Mouse (Mus musculus) midbrain, postnatal 0 days (tissue): ENCODE results near the gene Ybx1. TPM values are rescaled to one million over a fixed set of nuclear protein-coding genes. Genes with fewer than 3 reads are reported as not detected.
A peak's percentile ranks its signal among the peaks of the same experiment; 100 is the strongest.

Experiments used
- ATAC-seq: fragments of 200-750 bp; cut with Nextera tagmentation; 2 replicates; pipeline ENCODE4 v1.8.0; 2017; ENCODE audit warnings: moderate number of reproducible peaks, mild to moderate bottlenecking, moderate TSS enrichment, moderate library complexity; ENCODE audit not compliant: low FRiP score
- DNase-seq: peaks from one replicate; pipeline ENCODE4 v3.0.0-alpha.2; 2015; ENCODE audit warnings: low spot score
- H3K27ac ChIP-seq: fragments of 300-500 bp; sonication (generic); 2 replicates; pipeline ENCODE4 v1.5.1; 2014; ENCODE audit warnings: low read depth, mild to moderate bottlenecking, low read length, mixed read lengths
- H3K27me3 ChIP-seq: fragments of 300-500 bp; sonication (generic); 2 replicates; pipeline ENCODE4 v1.6.1; 2014; ENCODE audit warnings: low read length, control low read depth, mixed read lengths; ENCODE audit not compliant: insufficient read depth
- H3K36me3 ChIP-seq: fragments of 300-500 bp; sonication (generic); 2 replicates; pipeline ENCODE4 v1.6.1; 2014; ENCODE audit warnings: low read length, control low read depth, mixed read lengths; ENCODE audit not compliant: insufficient read depth
- H3K4me1 ChIP-seq: fragments of 300-500 bp; sonication (generic); 2 replicates; pipeline ENCODE4 v1.6.1; 2014; ENCODE audit warnings: mild to moderate bottlenecking, control low read depth, antibody characterized with exemption, low read length, mixed read lengths; ENCODE audit not compliant: insufficient read depth
- H3K4me2 ChIP-seq: fragments of 300-500 bp; sonication (generic); 2 replicates; pipeline ENCODE4 v1.6.1; 2014; ENCODE audit warnings: low read depth, mild to moderate bottlenecking, low read length, mixed read lengths; ENCODE audit not compliant: poor library complexity, severe bottlenecking
- H3K4me3 ChIP-seq: fragments of 300-500 bp; sonication (generic); 2 replicates; pipeline ENCODE4 v1.5.1; 2014; ENCODE audit warnings: low read depth, mild to moderate bottlenecking, low read length, moderate library complexity
- H3K9ac ChIP-seq: fragments of 300-500 bp; sonication (generic); replicated peaks from 2 replicates; pipeline ENCODE4 v1.6.1; 2014; ENCODE audit warnings: mild to moderate bottlenecking, low read length, moderate library complexity, mixed read lengths; ENCODE audit not compliant: poor library complexity, severe bottlenecking
- H3K9me3 ChIP-seq: fragments of 300-500 bp; sonication (generic); 2 replicates; pipeline ENCODE4 v1.6.1; 2016; ENCODE audit warnings: low read length, control low read depth
- CTCF ChIP-seq: IDR thresholded peaks from 2 replicates; pipeline ENCODE4 v1.5.1; 2016; ENCODE audit warnings: antibody characterized with exemption, mild to moderate bottlenecking
- WGBS: fragments of 180-500 bp; shearing (Covaris S2); extraction: QIAGEN DNeasy Blood & Tissue Kit; methylation state at CpG from one replicate; pipeline ENCODE4 v1.1.7; 2014; 5-methylcytosine and 5-hydroxymethylcytosine counted together
- polyA plus RNA-seq: library from polyadenylated mRNA; unstranded; fragments of >200 nt; fragmentation: Nextera tagmentation; extraction: Ambion mirVana; gene quantifications from 2 replicates; pipeline ENCODE4 v1.2.1, GENCODE M21; 2015
- total RNA-seq: library from RNA; depleted of rRNA; stranded (reverse); fragments of >200 nt; gene quantifications from 2 replicates; pipeline ENCODE4 v1.2.3, GENCODE M21; 2014; rRNA removed

Gene Ybx1
- total and polyA plus RNA-seq, 2 experiments from 2014 or later, result 678 to 1,006 TPM

GRCm38 (mm10) chr4:119238661-119239060 is 55.7 kb downstream of the Ybx1 start:
- H3K9ac ChIP-seq, result no peak overlapping the region
- H3K4me3 ChIP-seq, result no peak overlapping the region
- H3K4me1 ChIP-seq, result peaks cover 8% of the 10 kb centered on the region; the same call in 1 of the 2 replicates
- H3K9me3 ChIP-seq, result no peaks in the 10 kb centered on the region
- WGBS, result 80% methylated on average over 3 of the region's 3 CpGs
- ATAC-seq, result no peak
- no peak for TF ChIP-seq CTCF
- DNase-seq, result no peak
- no peak overlapping the region for H3K27ac ChIP-seq
- H3K27me3 ChIP-seq, result no peaks in the 10 kb centered on the region
- no peak overlapping the region for H3K4me2 ChIP-seq
- peaks cover 36% of the 10 kb centered on the region for H3K36me3 ChIP-seq

GRCm38 (mm10) chr4:119234348-119234747 is 60.1 kb downstream of the Ybx1 start:
- 0 out of 2 replicates have a peak, but pooled peaks have one; percentile 7 for TF ChIP-seq CTCF
- 89% methylated on average over 3 of the region's 3 CpGs for WGBS
- Histone ChIP-seq H3K27ac (no peak overlapping the region), H3K9me3 (no peaks in the 10 kb centered on the region), H3K27me3 (no peaks in the 10 kb centered on the region), H3K4me2 (peak overlapping the region; percentile 86), H3K4me1 (peaks cover 8% of the 10 kb centered on the region; the same call in 1 of the 2 replicates), H3K4me3 (peak overlapping the region; percentile 91), H3K9ac (no peak overlapping the region), H3K36me3 (peaks cover 13% of the 10 kb centered on the region)
- DNase-seq, result no peak
- no peak for ATAC-seq

- Histone ChIP-seq H3K27me3 (no peaks in the 10 kb centered on the region), H3K4me2 (peak overlapping the region; percentile 86), H3K36me3 (peaks cover 13% of the 10 kb centered on the region), H3K27ac (peak overlapping the region; percentile 57), H3K4me3 (peak overlapping the region; percentile 91), H3K9ac (peak overlapping the region; percentile 74), H3K4me1 (peaks cover 8% of the 10 kb centered on the region; the same call in 1 of the 2 replicates), H3K9me3 (no peaks in the 10 kb centered on the region)
- TF ChIP-seq CTCF, result peak; percentile 62
- WGBS, result under 1% methylated on average over 28 of the region's 36 CpGs
- ATAC-seq (peak; percentile 6), DNase-seq (peak; percentile 79)
Measured at GRCm38 (mm10) chr4:119233256-119233901, 61.0 kb downstream of the Ybx1 start.

- Histone ChIP-seq H3K27ac (peak within 1 kb of the TSS; percentile 57), H3K36me3 (peaks cover 11% of the 10 kb centered on the region), H3K4me2 (peak within 1 kb of the TSS; percentile 86), H3K4me3 (peak within 1 kb of the TSS; percentile 91), H3K27me3 (no peaks in the 10 kb centered on the region), H3K9me3 (no peaks in the 10 kb centered on the region), H3K4me1 (peaks cover 8% of the 10 kb centered on the region; the same call in 1 of the 2 replicates), H3K9ac (peak within 1 kb of the TSS; percentile 74)
- WGBS, result under 1% methylated on average over 41 of the region's 71 CpGs
- TF ChIP-seq CTCF, result no peak
- ATAC-seq (peak; percentile 96), DNase-seq (peak; percentile 99)
Measured at GRCm38 (mm10) chr4:119232410-119233255, 61.8 kb downstream of the Ybx1 start, which contains the start of the genes AU022252 and P3h1. AU022252 (minus strand) TSS chr4:119232712. P3h1 (plus strand) TSS chr4:119232915.

Other genes with a start within 250 kb of the Ybx1 start
- gene Slc2a1, start 185.9 kb downstream of the Ybx1 start, total RNA-seq, result 85.1 and 104 TPM in 2 replicates
- 43.1 and 46.4 TPM in 2 replicates for gene Slc2a1, start 185.9 kb downstream of the Ybx1 start, polyA plus RNA-seq
- gene Zfp691, start 120.4 kb downstream of the Ybx1 start, total RNA-seq, result 2.3 and 4.1 TPM in 2 replicates
- 2.5 and 3.3 TPM in 2 replicates for gene Zfp691, start 120.4 kb downstream of the Ybx1 start, polyA plus RNA-seq
- 0.33 and 2.5 TPM in 2 replicates for gene Ermap, start 104.6 kb downstream of the Ybx1 start, total RNA-seq
- gene Ermap, start 104.6 kb downstream of the Ybx1 start, polyA plus RNA-seq, result 0.31 and 0.93 TPM in 2 replicates
- 66.3 and 83.1 TPM in 2 replicates for gene Svbp, start 99.3 kb downstream of the Ybx1 start, total RNA-seq
- gene Svbp, start 99.3 kb downstream of the Ybx1 start, polyA plus RNA-seq, result 196 and 200 TPM in 2 replicates
- 0.11 TPM in 1 of 2 replicates, not detected in the other for gene Tmem269, start 76.4 kb downstream of the Ybx1 start, total RNA-seq
- 0.43 and 0.83 TPM in 2 replicates for gene Tmem269, start 76.4 kb downstream of the Ybx1 start, polyA plus RNA-seq
- gene AU022252, start 61.9 kb downstream of the Ybx1 start, total RNA-seq, result 13.6 and 30.0 TPM in 2 replicates
- 20.1 and 22.1 TPM in 2 replicates for gene AU022252, start 61.9 kb downstream of the Ybx1 start, polyA plus RNA-seq
- 14.9 and 15.0 TPM in 2 replicates for gene P3h1, start 61.7 kb downstream of the Ybx1 start, total RNA-seq
- gene P3h1, start 61.7 kb downstream of the Ybx1 start, polyA plus RNA-seq, result 9.8 and 10.2 TPM in 2 replicates
- 2.7 and 4.5 TPM in 2 replicates for gene Cldn19, start 39.2 kb downstream of the Ybx1 start, total RNA-seq
- gene Cldn19, start 39.2 kb downstream of the Ybx1 start, polyA plus RNA-seq, result 0.75 and 0.77 TPM in 2 replicates
- gene Ppih, start 25.9 kb upstream of the Ybx1 start, total RNA-seq, result 22.8 and 30.3 TPM in 2 replicates
- gene Ppih, start 25.9 kb upstream of the Ybx1 start, polyA plus RNA-seq, result 42.7 and 44.3 TPM in 2 replicates
- gene Ccdc30, start 120.9 kb upstream of the Ybx1 start, total RNA-seq, result 9.6 and 11.9 TPM in 2 replicates
- gene Ccdc30, start 120.9 kb upstream of the Ybx1 start, polyA plus RNA-seq, result 24.1 and 24.2 TPM in 2 replicates
- gene Ppcs, start 127.8 kb upstream of the Ybx1 start, total RNA-seq, result 14.7 and 19.2 TPM in 2 replicates
- gene Ppcs, start 127.8 kb upstream of the Ybx1 start, polyA plus RNA-seq, result 23.4 and 26.4 TPM in 2 replicates
- gene Zmynd12, start 128.2 kb upstream of the Ybx1 start, total RNA-seq, result 0.16 TPM in 1 of 2 replicates, not detected in the other
- 0.44 and 0.64 TPM in 2 replicates for gene Zmynd12, start 128.2 kb upstream of the Ybx1 start, polyA plus RNA-seq
- 37.1 and 45.3 TPM in 2 replicates for gene Rimkla, start 198.0 kb upstream of the Ybx1 start, total RNA-seq
- 25.3 and 25.8 TPM in 2 replicates for gene Rimkla, start 198.0 kb upstream of the Ybx1 start, polyA plus RNA-seq
- 39.1 and 46.0 TPM in 2 replicates for gene Foxj3, start 242.4 kb upstream of the Ybx1 start, total RNA-seq
- 21.3 and 26.4 TPM in 2 replicates for gene Foxj3, start 242.4 kb upstream of the Ybx1 start, polyA plus RNA-seq
- 19.0 and 27.4 TPM in 2 replicates for gene Frg2f1, start 244.9 kb upstream of the Ybx1 start, total RNA-seq
- gene Frg2f1, start 244.9 kb upstream of the Ybx1 start, polyA plus RNA-seq, result 15.9 and 16.1 TPM in 2 replicates